Mouse (Mus musculus) CD4-positive, CD25-positive, alpha-beta regulatory T cell, adult 9 weeks (primary cell): ENCODE measurements around the gene Gm17654. TPM values are rescaled to one million over a fixed set of nuclear protein-coding genes. Genes with fewer than 3 reads are reported as not detected.

Source experiments
- polyA plus RNA-seq: library from polyadenylated mRNA; unstranded; fragments of 100-300 nt; shearing (Covaris generic); gene quantifications from one replicate; pipeline ENCODE4 v1.2.1, GENCODE M21; 2017

Gm17654 gene
- not detected for polyA plus RNA-seq

GRCm38 (mm10) chr14:43579046-43579445 lies at the start of gene Gm17654:
Gm17654 (minus strand) TSS chr14:43579146.

GRCm38 (mm10) chr14:43607913-43608312 lies 29.0 kb upstream of the Gm17654 start, which contains the start of gene Gm10375:
Gm10375 (minus strand) TSS chr14:43608013.

GRCm38 (mm10) chr14:43543276-43543675 lies 35.7 kb downstream of the Gm17654 start, which contains the start of gene Gm5799:
Gm5799 (plus strand) TSS chr14:43543576.

Other genes starting within 250 kb of the Gm17654 start
- not detected for gene 1700001F09Rik, start 231.3 kb downstream of the Gm17654 start, polyA plus RNA-seq
- not detected for gene Gm8138, start 162.8 kb downstream of the Gm17654 start, polyA plus RNA-seq
- gene Gm5799, start 35.6 kb downstream of the Gm17654 start, polyA plus RNA-seq: not detected
- not detected for gene Gm10375, start 28.9 kb upstream of the Gm17654 start, polyA plus RNA-seq
- not detected for gene Gm8165, start 98.1 kb upstream of the Gm17654 start, polyA plus RNA-seq
- 1.1 TPM for gene Gm7324, start 118.7 kb upstream of the Gm17654 start, polyA plus RNA-seq
- not detected for gene Gm16506, start 148.3 kb upstream of the Gm17654 start, polyA plus RNA-seq
- not detected for gene Gm6526, start 168.7 kb upstream of the Gm17654 start, polyA plus RNA-seq
- gene Gm8180, start 205.6 kb upstream of the Gm17654 start, polyA plus RNA-seq: not detected